Mouse (Mus musculus): ENCODE results near the gene Hacd2. TPM values are rescaled to one million over a fixed set of nuclear protein-coding genes. Genes with fewer than 3 reads are reported as not detected.

Gene Hacd2
- polyA plus RNA-seq, 1 experiment from 2014 or later = 120 TPM

DNA sequence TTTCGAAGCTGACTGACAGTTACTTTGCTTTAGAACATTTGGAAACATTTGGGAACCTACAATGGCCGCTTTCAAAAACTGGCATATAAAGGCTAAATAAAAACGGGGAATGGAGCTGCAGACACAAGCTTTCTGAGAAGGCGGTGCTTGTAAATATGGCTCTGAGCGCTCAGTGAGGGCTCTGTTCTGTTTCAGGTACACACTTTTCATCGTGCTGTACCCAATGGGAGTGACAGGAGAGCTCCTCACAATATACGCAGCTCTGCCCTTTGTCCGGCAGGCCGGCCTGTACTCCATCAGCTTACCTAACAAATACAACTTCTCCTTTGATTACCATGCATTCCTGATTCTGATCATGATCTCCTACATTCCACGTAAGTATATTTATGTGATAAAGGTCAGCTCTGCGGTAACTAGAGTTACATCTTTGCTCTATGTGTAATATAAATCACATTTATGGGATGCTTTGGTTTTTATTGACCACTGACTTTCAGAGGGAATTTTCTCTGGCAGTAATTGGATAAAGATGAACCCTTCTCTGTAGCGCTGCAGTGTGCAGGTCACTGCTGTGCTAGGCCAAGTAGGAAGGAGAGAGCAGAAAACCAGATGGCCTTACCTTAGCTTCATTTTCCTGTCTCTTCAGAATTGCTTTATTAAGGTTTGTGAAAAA lies 79.7 kb downstream of the Hacd2 start:
- Histone ChIP-seq H3K9me3 (replicated peaks) (no peaks in the 10 kb centered on the region), H3K27ac (replicated peaks) (no peak overlapping the region), H3K4me1 (0 out of 2 replicates have a peak, but pooled peaks cover 4% of the 10 kb centered on the region), H3K27me3 (no peaks in the 10 kb centered on the region), H3K4me2 (replicated peaks) (no peak overlapping the region), H3K9ac (no peak overlapping the region), H3K4me3 (replicated peaks) (no peak overlapping the region), H3K36me3 (peaks cover 3% of the 10 kb centered on the region; the same call in 1 of the 2 replicates)
- 57% methylated on average over 12 of the region's 12 CpGs for WGBS
- ATAC-seq (ENCODE audit: insufficient number of reproducible peaks, low FRiP score, low TSS enrichment, low read depth) = no peak

DNA sequence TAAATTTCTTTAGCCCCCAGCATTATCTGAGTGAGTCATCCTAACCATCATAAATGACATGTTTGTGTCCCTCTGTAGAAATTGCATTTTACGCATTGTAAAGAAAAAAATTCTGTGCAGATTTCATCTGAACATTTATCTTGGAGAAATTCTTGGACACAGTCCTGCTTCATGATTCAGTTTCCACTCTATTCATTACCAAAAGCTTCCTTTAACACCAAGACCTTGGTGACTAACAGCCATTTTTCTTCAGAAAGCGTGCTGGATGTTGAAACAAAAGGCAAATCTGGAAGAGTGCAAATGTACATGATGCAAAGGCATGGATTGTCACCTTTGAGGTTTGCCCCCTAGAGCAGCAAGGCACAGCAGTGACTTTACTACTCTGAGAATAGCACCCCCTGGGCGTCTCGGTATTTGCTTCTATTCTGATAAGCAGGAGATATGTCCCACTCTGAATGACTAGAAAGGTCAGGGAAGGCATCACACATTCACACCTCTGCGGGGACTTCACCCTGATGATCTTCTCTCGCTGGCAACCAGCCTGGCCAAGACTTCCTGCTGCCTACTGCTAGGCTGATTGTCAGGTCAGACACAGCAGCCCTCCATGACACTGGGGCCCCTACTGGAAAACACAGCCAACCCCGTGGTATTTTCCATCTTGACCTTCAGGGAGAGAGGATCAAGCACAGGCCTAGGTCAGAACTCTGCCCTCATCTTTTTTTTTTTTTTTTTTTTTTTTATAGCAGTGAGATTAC lies 80.8 kb downstream of the Hacd2 start:
- H3K27ac ChIP-seq (replicated peaks) = no peak overlapping the region
- 72% methylated on average over 7 of the region's 7 CpGs for WGBS

DNA sequence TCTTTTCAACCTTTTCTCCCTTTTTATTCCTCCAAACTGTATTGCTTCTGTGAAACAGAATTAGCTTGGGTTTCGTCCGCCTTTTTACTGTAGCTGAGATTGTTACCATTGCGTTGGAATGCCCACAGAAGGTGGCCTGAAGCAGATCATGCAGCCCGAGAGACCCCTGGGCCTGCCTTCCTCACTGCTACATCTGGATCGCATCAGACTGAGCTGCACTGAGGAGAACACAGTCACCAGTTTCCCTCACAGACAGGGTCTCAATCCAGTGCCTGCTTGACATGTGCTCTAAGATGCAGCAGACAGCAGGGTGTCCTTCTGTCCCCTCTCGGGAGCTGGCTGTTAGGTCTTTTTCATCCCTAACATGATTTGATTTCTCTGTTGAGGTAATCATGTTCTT lies 85.8 kb downstream of the Hacd2 start:
- Histone ChIP-seq H3K27ac (replicated peaks) (no peak overlapping the region), H3K9me3 (replicated peaks) (no peaks in the 10 kb centered on the region), H3K27me3 (no peaks in the 10 kb centered on the region), H3K36me3 (peaks cover 4% of the 10 kb centered on the region; the same call in 1 of the 2 replicates), H3K4me1 (peaks cover 34% of the 10 kb centered on the region), H3K4me2 (replicated peaks) (no peak overlapping the region), H3K9ac (no peak overlapping the region), H3K4me3 (replicated peaks) (no peak overlapping the region)
- ATAC-seq (ENCODE audit: insufficient number of reproducible peaks, low FRiP score, low TSS enrichment, low read depth) = no peak
- WGBS = 49% methylated on average over 6 of the region's 6 CpGs

More for the DNA sequence above, 80.8 kb downstream of the Hacd2 start:
- no peak overlapping the region for H3K4me2 ChIP-seq (replicated peaks)
- H3K4me3 ChIP-seq (replicated peaks) = no peak overlapping the region
- no peaks in the 10 kb centered on the region for H3K27me3 ChIP-seq
- no peaks in the 10 kb centered on the region for H3K9me3 ChIP-seq (replicated peaks)
- H3K36me3 ChIP-seq = peaks cover 4% of the 10 kb centered on the region; the same call in 1 of the 2 replicates
- no peak for ATAC-seq (ENCODE audit: insufficient number of reproducible peaks, low FRiP score, low TSS enrichment, low read depth)
- no peak overlapping the region for H3K9ac ChIP-seq
- peaks cover 6% of the 10 kb centered on the region; the same call in 1 of the 2 replicates for H3K4me1 ChIP-seq

- no peaks in the 10 kb centered on the region for H3K27me3 ChIP-seq
- H3K9me3 ChIP-seq (replicated peaks) = no peaks in the 10 kb centered on the region
- 24% methylated on average over 8 of the region's 8 CpGs for WGBS
- H3K9ac ChIP-seq = no peak overlapping the region
- no peak overlapping the region for H3K4me3 ChIP-seq (replicated peaks)
- H3K36me3 ChIP-seq = peaks cover 4% of the 10 kb centered on the region; the same call in 1 of the 2 replicates
- ATAC-seq (ENCODE audit: insufficient number of reproducible peaks, low FRiP score, low TSS enrichment, low read depth) = no peak
- no peak overlapping the region for H3K4me2 ChIP-seq (replicated peaks)
- no peak overlapping the region for H3K27ac ChIP-seq (replicated peaks)
- H3K4me1 ChIP-seq = peaks cover 34% of the 10 kb centered on the region
These were observed 86.9 kb downstream of the Hacd2 start for GRCm38 (mm10) chr16:35109156-35109555.

DNA sequence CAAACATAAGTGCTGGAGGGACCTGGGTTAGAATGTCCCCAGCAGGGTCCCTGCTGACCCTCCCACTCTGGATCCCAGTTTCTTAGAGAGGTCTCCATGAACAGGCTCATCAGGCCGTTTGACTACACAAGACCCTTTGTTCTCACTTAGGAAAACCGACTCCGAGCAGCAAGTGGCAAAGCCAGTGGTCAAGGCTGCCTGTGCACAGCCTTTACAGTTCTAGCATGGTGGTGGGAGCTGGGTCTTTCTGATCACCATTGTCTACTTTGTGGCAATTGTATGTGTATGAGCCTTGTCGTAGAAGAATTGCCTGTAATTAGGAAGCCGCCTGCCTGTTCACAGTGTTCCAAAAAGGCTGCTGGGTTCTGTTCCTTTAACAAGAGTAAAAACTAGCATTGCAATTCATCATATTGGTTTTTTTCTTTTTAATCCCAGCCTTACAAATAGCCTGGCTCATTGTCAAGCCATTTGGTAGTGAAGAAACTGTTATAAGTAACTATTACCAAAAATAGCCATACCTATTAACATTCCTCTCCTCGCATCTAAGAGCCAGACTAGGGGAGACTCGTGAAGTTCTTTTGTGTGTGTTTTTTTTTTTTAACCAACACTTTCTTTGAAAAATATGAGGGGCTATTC lies 87.5 kb downstream of the Hacd2 start:
- no peak for ATAC-seq (ENCODE audit: insufficient number of reproducible peaks, low FRiP score, low TSS enrichment, low read depth)
- H3K27me3 ChIP-seq = no peaks in the 10 kb centered on the region
- H3K4me1 ChIP-seq = peaks cover 34% of the 10 kb centered on the region
- 33% methylated on average over 7 of the region's 7 CpGs for whole genome bisulfite sequencing
- H3K4me2 ChIP-seq (replicated peaks) = no peak overlapping the region
- peaks cover 4% of the 10 kb centered on the region; the same call in 1 of the 2 replicates for H3K36me3 ChIP-seq
- no peaks in the 10 kb centered on the region for H3K9me3 ChIP-seq (replicated peaks)
- 0 out of 2 replicates have a peak overlapping the region, but pooled peaks have one; percentile 39 for H3K27ac ChIP-seq (replicated peaks)
- H3K9ac ChIP-seq = no peak overlapping the region
- no peak overlapping the region for H3K4me3 ChIP-seq (replicated peaks)

GRCm38 (mm10) chr16:35110410-35111142 lies 88.3 kb downstream of the Hacd2 start:
- 18% methylated on average over 10 of the region's 10 CpGs for WGBS
- Histone ChIP-seq H3K27ac (replicated peaks) (no peak overlapping the region), H3K9me3 (replicated peaks) (no peaks in the 10 kb centered on the region), H3K4me1 (peaks cover 34% of the 10 kb centered on the region), H3K4me2 (replicated peaks) (0 out of 2 replicates have a peak overlapping the region, but pooled peaks have one; percentile 12), H3K4me3 (replicated peaks) (no peak overlapping the region), H3K9ac (no peak overlapping the region), H3K36me3 (peaks cover 4% of the 10 kb centered on the region; the same call in 1 of the 2 replicates), H3K27me3 (no peaks in the 10 kb centered on the region)
- ATAC-seq (ENCODE audit: insufficient number of reproducible peaks, low FRiP score, low TSS enrichment, low read depth) = peak; percentile 83

DNA sequence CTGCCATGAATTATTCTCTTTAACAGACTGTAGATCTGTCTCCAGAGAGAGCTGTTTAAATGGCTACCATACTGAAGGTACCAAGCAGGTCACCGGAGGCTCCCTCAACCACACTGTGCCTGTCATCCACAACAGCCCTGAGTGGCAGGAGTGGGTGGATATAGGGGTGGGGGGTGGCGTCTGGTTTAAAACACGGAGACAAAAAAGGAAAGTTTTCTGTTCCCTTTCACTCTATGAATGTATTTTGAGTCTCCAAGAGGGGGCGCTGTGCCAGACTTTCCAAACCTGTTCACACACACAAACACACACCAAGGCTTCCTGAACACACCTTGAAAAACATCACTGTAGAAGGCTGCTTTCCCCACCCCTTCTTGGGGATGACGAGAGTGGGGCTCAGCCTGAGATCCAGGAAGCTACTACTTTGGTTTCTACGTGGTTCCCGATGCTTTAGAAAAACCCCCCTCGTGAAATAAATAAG lies 89.0 kb downstream of the Hacd2 start:
- no peaks in the 10 kb centered on the region for H3K27me3 ChIP-seq
- H3K36me3 ChIP-seq = peaks cover 4% of the 10 kb centered on the region; the same call in 1 of the 2 replicates
- H3K4me2 ChIP-seq (replicated peaks) = no peak overlapping the region
- 48% methylated on average over 8 of the region's 8 CpGs for WGBS
- H3K9ac ChIP-seq = no peak overlapping the region
- H3K27ac ChIP-seq (replicated peaks) = no peak overlapping the region
- H3K4me3 ChIP-seq (replicated peaks) = no peak overlapping the region
- no peak for ATAC-seq (ENCODE audit: insufficient number of reproducible peaks, low FRiP score, low TSS enrichment, low read depth)
- H3K9me3 ChIP-seq (replicated peaks) = no peaks in the 10 kb centered on the region
- H3K4me1 ChIP-seq = peaks cover 35% of the 10 kb centered on the region

DNA sequence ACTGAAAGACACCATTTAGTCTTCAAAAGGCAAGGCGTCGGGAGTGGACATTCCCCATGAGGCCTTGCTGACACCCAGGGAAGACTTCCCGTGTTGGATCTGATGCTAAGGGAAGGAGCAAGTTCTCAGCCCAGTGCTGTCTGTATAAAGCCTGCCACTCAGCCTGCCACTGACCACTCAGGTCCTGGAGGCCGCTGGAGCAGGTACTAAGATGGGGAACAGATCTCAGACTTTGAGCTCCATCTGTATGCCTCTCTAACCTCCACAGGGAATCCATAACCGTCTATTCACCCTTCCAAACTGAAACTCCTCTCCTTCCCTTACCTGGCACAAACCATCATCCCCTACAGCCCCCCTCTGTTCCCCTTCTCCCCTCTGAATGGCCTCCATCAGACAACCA lies 91.3 kb downstream of the Hacd2 start:
- no peak for ATAC-seq (ENCODE audit: insufficient number of reproducible peaks, low FRiP score, low TSS enrichment, low read depth)
- no peaks in the 10 kb centered on the region for H3K36me3 ChIP-seq
- H3K9ac ChIP-seq = no peak overlapping the region
- H3K4me1 ChIP-seq = peaks cover 36% of the 10 kb centered on the region
- no peaks in the 10 kb centered on the region for H3K9me3 ChIP-seq (replicated peaks)
- no peak overlapping the region for H3K4me3 ChIP-seq (replicated peaks)
- H3K4me2 ChIP-seq (replicated peaks) = no peak overlapping the region
- no peak overlapping the region for H3K27ac ChIP-seq (replicated peaks)
- 89% methylated on average over 5 of the region's 5 CpGs for WGBS
- no peaks in the 10 kb centered on the region for H3K27me3 ChIP-seq

DNA sequence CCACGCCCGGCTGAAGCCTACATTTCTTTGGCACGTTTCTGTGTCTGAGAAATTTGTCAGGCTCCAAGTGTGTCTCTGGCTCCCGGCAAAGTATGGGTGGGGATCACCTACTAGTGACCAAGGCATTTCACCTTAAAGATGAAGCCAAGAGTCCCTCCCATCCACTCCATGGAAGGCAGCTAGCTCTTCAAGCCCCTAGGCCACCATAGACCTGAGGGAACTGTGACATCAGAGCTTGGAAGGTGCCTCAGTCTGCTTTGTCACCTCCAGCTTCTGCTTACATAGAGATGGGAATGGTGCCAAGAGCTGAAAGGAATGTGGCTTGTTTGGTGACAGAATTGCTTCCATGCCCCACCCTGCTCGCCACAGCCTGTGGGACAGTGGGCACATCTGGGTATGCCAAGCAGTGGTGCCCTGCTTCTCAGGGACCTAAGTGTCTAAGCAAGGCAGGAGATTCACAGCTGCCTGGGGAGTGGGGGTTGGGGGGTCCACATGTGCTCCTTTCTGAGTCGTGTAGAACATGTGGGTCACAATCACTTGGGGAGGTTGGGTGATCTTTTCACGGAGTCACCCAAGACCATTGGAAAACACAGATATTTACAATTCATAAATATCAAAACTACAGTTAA lies 94.2 kb downstream of the Hacd2 start:
- 70% methylated on average over 7 of the region's 7 CpGs for WGBS
- Histone ChIP-seq H3K4me2 (replicated peaks) (no peak overlapping the region), H3K9me3 (replicated peaks) (no peaks in the 10 kb centered on the region), H3K27ac (replicated peaks) (no peak overlapping the region), H3K9ac (no peak overlapping the region), H3K27me3 (no peaks in the 10 kb centered on the region), H3K4me3 (replicated peaks) (no peak overlapping the region), H3K36me3 (no peaks in the 10 kb centered on the region), H3K4me1 (peaks cover 16% of the 10 kb centered on the region)
- ATAC-seq (ENCODE audit: insufficient number of reproducible peaks, low FRiP score, low TSS enrichment, low read depth) = no peak

GRCm38 (mm10) chr16:35117436-35117835 lies 95.2 kb downstream of the Hacd2 start:
- no peak overlapping the region for H3K27ac ChIP-seq (replicated peaks)
- H3K9me3 ChIP-seq (replicated peaks) = no peaks in the 10 kb centered on the region
- WGBS = 57% methylated on average over 7 of the region's 7 CpGs
- H3K9ac ChIP-seq = no peak overlapping the region
- H3K4me3 ChIP-seq (replicated peaks) = no peak overlapping the region
- H3K4me1 ChIP-seq = peaks cover 13% of the 10 kb centered on the region
- no peaks in the 10 kb centered on the region for H3K27me3 ChIP-seq
- H3K4me2 ChIP-seq (replicated peaks) = no peak overlapping the region
- ATAC-seq (ENCODE audit: insufficient number of reproducible peaks, low FRiP score, low TSS enrichment, low read depth) = no peak
- H3K36me3 ChIP-seq = no peaks in the 10 kb centered on the region

All from embryonic facial prominence, embryonic 15.5 days (tissue).